Mouse (Mus musculus) right cerebral cortex, postnatal 4 days (tissue): ENCODE data around the gene Trim2.

Source experiments
- DNase-seq: peaks from one replicate; pipeline ENCODE4 v3.0.0-alpha.2; 2022

Trim2 gene

DNA sequence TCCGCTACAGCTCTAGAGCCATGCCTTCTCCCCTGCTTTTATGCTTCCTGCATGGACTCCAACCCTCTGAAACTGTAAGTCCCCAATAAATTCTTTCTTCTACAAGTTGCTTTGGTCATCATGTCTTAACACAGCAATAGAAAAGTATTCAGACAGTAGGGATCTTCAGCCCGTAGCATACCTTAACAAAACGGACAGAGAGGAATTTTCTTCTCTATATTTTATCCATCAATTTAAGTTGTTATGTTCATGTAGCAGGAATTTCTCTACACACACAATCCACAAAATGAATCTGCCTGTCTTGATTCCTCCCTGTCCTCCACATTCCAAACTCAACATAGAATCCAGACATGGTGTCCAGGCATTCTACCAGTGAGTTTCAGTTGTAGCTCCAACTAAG lies at the start of gene Trim2:
Trim2 (minus strand) TSS at position 101 of the 400 bp plus-strand sequence.
- no peak for DNase-seq

DNA sequence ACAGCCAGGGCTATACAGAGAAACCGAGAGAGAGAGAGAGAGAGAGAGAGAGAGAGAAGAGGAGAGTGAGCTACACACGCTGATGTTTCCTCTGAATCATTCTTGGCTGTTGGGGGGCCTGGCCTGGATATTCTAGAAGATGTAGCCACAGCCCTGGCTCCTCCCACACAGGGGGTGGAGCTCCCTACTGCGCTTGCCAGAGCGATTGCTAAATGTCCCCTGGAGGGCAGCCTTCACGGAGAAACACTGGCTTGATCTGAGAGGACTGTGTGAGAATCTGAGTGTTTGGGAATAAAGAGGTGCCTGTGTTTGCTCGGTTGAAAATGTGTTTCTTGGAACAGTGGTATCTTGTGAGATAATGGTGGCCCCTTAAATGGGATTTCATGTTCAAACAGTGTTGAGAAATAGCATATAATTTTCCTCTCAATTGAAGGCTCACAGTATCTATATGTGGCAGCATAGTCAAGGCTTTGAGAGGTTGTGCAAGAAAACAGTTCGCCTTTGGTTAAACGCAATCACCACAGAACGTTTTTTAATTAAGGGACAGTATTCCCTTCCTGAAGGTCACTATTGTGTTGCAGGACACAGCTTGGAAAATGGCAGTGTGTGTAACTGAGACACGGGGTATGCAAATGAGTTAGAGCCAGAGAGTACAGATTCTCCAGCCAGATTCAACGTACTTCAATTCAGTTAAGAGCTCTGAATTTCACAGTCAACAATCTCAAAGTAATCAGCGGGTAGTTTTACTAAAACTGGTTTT lies 49.4 kb upstream of the Trim2 start:
- peak; percentile 24 for DNase-seq

DNA sequence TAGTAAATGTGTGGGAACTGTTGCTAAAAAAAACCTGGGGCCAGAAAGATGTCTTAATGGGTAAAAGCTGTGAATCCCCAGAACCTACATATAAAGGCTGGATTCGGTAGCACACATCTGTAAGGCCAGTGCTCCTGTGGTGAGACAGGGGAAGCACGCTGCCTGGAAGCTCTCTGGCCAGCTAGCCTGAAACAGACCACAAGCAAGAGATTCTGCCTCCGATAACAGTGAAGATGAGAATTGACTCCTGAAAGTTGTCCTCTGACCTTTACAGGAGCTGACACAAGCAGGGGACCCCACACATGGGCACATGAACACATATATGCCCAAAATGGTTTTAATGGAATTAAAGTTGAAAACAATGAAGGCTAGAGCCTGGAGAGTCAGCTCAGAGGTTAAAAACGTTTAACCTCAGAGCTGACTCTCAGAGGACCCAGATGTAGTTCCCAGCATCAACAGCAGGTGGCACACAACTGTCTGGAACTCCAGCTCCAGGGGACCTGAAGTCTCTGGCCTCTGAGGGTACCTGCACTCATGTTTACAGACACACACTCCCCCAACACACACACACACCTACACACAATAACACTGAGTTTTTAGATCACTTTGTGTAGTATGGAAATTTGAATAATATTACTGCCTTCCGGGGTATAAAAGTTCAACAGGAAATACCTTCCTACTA lies 45.8 kb upstream of the Trim2 start:
- DNase-seq: peak; percentile 82

DNA sequence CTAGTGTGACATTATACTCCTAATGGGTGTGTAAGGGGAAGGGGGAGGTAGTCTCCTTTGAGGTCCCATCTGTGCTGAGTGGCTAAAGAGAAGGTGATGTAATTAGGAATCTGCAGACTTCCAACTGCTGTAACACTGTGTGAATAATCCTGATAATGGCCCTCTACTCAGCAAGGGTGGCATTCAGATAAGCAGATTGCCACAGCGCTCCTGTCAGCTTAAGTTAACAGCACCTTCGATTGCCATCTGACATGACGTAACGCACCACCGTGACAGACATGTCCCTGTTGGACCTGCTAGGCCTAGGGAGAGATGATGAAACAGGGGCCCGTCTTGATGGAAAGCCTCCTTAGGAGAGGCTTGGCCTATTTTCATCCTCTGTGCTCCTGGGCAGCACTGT lies 43.6 kb upstream of the Trim2 start:
- no peak for DNase-seq

DNA sequence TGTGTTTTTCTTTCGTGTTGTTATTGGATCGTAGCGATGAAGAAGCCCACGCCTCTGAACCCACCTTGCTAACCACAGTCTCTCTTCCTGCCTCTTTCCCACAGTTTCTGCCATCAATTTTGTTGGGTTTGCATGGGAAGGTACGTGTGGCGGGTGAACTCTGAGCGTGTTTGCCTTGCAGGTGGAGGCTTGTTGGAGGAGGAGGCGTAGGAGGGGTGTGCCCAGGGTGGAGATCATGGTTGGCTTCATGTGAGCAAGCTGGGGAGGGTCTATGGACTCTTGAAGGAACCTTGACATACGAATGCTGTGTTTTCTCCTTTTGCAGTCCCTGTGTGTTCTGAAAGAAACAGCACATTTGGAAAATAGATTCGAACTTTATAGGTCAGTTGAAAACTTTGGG lies 43.1 kb upstream of the Trim2 start:
- no peak for DNase-seq

DNA sequence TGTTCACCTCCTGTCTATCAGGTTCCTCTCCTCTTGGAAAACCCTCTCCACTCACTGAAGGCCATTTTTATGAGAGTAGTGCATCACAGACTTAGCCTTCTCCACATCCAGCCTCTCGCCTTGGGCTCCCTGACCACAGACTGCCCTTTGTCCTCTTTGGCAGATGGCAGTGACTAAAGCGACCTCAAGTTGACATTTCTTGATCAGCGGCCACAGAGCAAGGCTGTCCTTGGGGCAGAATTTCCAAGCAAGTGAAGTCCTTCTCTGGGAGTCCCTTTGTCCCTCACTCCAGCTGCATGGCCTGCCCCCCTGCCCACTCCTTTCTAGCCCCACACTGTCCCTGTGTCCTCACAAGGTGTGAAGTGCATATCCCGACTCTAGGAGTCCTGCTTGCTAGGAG lies 40.7 kb upstream of the Trim2 start:
- no peak for DNase-seq

DNA sequence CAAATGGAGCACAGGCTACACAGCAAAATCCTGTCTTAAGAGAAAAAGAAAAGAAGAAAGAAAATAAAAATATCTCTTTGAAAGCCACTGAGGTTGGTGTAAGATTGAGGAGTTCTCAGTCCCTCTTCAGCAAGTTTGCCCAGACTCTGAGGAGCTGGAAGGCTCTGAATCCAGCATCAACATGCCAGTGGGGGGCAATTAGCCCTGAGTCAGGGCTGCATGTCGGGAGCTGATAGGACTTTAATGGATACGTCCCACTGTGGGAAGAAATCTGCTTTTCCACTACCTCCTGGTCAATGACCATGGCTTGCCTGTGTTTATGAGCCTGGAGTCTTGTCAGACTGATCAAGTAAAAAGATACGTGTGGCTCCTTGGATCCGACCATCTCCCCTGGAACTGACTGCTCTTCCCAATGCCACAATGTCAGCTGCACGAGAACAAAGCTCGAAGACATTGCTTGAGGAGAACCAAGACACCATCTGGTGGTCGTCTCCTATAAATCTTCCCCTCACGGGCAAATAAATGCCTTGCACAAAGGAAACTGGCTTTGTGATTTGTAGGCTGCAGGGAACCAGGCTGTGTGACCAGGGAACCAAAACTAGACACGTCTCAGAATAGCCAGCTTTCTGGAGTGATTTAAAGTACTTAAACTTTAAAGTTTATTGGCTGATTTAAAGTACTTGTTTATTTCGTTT lies 39.9 kb upstream of the Trim2 start:
- no peak for DNase-seq

DNA sequence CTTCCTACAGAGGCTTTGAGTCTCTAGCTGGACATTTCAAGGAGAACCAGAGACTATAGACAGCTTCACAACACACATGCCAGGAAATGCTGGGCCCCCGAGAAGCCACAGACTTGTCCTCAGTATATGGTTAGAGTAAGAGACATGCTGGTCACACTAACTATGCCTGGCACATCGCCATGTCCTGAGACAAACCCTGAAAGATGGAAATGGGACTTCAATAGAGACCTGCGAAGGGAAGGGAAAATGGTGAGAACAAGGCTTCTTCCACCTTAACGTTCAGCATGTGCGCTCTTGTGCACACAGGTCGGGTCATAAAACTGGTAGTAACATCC lies 38.9 kb upstream of the Trim2 start:
- DNase-seq: peak; percentile 35

DNA sequence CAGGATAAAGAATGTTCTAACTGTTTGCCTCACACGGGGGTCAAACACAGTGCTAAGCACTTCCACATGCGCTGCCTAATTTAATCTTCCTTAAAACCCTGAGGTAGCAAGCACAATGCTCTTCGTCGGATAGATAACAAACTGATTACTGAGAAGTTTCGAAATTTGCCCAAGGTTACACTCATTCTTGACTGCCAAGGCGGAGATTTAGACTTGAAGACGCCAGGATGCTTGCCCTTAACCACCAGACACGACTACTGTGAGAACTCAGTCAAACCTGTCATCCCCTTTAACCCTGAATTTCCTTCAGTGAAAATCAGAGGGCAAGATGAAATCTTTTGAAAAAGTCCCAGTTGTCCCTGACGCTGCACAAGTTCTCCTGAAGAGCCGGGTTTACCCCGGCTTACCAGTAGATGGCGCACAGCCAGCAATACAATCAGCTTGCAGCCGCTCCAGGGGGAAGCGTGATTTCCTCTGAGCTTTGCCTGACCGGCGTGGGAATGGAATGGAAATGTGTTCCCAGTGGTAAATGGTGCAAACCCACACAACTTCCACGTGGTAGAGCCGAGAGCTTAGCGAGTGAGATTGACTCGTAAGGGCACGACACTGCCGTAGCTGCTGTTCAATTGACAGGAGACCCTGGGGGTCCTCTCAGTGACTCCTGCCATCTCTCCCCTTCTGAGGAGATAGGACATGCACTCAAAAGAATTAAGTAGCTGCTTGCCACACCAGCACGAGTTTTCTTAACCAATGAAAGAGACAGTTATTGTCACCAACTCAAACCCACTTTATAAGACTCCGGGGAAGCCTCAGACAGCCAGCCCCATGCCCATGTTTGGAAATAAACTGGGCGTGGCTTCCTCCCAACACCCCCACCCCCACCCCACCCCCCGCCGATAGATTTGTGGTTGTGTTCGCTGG lies 38.3 kb upstream of the Trim2 start:
- peak; percentile 91 for DNase-seq

DNA sequence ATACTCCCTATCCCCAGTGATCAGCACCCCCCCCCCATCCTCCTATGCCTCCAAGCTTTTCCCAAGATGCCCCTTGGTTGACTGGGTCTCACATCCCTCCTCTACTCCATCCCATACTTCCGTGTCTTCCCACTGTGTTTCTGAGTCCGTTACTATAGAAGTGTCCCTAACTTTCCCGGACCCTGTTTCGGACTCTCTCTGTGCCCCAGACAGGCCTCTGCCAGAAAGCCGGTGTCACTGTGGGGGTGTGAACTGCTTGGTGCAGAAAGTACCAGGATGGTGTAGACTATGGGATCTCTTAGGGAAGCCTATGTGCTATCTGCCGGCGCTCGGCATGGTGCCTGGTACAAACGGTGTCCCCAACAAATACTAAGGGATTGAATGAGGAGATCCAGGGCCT lies 36.4 kb upstream of the Trim2 start:
- DNase-seq: no peak

DNA sequence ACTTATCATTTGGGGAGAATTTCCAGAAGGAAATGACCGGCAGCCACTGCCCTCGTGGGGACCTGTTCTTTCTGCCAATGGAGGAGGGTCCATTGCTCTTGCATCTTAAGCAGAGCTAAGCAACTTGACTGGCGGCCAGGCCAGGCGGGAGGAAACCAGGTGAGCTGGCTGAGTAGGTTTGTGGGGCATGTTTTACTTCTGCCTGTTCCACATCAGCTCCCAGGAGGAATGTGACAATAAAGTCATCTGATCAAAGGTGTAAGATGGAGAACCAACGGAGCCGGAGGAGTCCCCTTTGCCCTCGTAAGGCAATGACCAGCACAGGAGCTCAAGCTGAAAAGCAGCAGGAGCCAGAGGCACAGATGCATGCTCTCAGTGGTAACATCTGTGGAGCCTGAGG lies 35.1 kb upstream of the Trim2 start:
- DNase-seq: no peak

DNA sequence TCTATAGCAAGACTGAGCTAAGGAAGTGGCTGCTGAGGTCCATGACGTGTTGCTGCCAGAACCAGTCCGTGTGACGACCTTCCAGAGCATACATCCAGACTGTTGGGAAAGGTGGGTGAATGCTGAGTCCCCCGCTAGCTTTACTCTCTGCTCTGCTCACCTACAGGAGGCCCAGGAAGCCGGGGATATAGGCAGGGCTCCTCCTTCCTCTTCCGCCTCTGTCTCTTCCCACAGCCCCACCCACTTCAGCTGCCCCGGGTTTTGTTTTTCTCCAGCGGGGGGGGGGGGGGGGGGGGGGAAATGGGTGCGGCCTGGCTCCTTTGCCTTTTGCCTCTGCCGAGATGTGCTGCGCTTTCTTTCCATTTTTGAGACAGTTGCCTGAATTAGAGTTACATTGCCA lies 30.9 kb upstream of the Trim2 start:
- no peak for DNase-seq

DNA sequence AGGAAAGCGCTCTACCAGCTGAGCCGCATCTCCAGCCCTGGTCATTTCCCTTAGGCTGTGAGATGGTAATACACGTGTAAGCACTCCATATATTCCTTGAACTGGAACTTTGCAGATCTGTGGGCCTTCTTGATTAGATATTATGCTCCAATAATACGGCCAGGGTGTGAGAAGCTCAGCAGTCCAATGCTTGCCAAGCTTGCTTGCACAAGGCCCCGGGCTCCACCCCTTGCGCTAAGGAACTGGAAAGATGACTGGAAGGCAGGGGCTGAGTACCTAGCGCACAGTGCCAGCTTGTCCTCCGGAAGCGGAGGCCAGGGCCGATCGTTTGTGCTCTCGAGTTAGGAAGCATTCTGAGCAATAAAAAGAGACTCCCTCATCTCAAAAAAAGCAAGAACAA lies 29.7 kb upstream of the Trim2 start:
- no peak for DNase-seq

DNA sequence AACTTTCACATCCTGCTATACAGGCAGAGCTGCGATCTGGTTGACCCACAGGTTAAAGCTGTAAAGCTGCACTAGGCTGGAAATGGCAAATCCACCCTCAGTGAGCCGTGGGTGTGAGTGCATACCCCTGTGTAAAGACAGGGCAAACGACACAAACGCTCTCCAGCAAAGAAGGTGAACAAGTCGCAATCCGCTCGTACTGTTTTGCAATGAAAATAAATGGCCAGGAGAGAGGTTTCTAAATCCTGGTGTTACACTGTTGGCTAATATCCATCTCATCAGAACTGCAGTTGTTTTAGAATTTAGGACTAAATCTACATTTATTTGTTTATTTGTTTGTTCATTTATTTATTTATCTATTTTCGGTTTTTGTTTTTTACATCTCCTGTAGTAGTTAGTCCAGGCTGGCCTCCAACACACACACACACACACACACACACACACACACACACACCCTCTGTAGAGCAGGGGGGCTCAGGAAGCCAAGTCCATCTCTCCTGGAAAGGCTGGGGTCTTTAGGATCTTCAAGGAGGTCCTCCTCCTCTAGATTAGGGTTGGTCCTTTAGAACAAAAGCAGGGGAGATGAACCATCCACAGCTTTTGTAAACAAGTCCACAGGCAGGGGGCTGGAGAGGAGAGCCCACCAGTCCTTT lies 28.9 kb upstream of the Trim2 start:
- DNase-seq: no peak

DNA sequence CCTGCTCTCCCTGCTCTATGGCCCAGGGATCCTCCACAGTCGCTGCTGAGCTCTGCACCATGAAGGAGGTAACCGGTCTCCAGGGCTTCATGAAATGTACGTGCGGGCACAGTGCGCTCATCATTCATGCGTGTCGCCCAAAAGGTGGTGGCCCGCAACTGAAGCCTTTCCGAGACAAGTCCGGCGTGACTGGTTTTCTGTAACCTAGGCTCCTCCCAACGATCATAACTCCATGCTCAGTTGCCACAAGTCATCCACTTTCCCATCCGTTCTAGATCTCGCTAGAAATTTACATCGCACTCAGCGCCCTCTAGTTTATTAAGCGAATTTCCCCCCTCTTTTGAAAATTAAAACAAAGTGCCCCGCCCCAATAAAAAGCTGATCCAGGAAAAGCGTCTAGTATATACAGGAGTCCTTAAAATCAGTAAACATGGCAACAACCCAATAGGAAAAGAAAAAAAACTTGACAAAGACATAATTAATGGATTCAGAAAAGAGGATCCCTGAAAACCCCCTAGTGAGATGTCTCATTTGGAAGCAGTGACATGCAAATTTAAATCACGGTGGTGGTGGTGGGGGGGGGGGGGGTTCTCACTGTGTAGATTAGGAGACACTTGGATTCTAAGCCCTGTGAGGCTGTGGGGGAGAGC lies 28.2 kb upstream of the Trim2 start:
- DNase-seq: no peak

DNA sequence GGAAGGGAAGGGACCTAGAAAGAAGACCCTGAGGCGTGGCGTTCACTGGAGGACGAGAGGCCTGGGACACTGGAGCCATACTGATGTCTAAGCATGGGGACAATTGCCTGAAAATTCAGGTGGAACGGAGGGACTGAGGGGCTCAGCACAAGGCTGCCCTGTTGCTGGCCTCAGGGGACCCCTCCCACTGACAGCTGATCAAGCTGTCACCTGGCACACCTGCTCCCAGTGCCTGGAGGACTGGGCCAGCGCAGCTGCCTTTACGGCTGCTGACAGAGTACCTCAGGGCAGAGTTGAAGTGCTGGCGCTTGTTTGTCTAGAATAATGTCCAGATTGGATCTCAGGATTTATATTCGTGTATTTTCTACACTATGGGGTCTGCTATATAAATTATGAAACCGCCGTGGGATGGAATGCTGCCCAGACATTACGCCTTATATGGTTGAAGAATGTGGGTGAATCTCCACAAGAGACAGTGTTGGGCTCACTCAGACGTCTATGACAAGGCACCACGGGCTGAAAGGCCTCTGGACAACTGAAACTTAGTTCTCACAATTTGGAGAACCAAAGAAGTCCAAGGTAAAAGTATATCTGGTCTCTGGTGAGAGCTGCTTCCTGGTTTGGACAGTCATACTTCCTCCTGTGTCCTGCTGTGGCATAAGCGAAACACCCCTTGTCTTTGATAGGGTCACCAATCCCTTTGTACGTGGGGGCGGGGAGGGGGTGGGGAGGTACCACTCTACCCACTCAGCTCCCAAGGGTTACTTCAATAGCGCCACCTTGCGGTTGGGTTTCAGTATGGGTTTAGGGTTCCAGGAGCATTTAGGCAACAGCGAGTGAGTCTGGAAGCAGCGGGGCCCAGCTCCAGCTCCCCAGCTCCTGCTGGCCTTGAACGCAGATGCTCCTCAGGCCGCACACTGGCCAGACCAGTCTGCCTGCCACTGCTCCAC lies 27.0 kb upstream of the Trim2 start:
- peak; percentile 60 for DNase-seq

DNA sequence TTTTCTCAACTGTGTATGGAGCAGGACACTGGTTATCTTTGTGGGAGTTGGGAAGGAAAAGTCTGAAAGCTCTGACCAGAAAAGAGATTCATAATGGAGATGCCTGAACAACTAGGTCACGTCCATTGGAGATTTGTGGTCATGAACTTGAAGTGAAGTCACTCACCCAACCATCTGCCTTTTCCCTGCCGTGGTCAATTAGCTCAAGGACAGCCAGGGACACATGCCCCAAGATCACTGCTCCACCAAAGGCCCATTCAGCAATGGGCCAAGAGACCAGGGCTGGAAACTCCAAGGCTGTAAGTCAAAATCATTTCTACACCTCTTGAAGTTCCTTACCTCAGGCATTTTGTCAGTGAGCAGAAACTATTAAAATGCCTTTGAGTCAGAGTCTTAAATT lies 23.5 kb upstream of the Trim2 start:
- no peak for DNase-seq

DNA sequence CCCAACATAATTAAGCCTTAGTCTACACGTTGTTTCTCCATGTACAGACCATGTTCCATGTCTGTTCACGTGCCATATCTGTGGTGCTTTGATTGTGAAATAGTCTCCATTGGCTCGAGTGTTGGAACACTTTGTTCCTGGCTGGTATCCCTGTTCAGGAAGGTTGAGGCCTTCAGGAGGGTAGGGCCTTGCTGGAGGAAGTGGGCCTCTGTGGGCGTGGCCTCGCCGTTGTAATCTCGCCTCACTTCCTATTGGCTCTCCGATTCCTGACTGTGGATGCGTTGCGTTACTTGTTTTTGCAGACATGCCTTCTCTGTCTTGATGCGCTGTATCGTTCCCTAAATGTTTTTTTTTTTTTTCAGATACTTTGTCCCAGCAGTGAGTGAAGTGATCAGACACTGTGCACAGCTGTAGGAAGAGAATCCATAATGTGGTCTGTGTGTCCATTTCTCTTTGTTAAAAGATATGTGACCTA lies 18.3 kb upstream of the Trim2 start:
- DNase-seq: no peak

DNA sequence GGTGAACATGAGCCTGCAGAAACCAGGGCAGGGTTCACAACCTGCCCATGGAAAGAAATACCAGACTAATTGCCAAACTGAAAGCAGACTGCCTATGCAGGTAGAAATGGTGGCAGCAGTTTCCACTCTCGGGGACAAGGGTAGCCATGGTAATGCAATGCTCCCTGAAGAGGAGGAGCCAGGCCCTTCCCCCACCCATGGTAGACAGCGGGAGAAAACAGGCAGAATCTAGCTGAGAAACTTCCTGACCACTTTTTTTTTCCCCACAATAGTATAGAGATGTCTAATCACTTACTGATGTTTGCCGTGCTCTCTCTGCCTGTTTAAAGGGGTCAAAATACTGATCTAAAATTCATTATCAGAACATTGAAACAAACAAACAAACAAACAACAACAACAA lies 17.8 kb upstream of the Trim2 start:
- no peak for DNase-seq

DNA sequence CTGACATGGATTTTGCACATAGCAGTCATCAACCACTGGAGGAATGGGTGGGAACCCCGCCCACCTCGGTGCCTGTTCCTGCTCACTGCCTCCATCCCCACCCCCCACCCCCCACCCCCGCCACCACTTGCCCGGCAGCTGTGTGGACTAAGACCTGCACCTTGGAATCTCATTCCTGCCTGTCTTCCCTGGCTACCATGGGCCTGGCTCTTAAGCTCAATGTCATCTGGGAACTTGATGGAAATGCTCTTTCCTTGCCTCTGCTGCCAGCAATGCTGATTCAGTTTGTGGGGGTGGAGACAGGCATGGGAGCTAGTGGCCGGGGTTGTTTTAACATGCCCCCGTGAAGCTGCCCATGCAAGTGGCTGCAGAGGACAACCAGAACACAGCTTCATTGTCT lies 17.3 kb upstream of the Trim2 start:
- no peak for DNase-seq

DNA sequence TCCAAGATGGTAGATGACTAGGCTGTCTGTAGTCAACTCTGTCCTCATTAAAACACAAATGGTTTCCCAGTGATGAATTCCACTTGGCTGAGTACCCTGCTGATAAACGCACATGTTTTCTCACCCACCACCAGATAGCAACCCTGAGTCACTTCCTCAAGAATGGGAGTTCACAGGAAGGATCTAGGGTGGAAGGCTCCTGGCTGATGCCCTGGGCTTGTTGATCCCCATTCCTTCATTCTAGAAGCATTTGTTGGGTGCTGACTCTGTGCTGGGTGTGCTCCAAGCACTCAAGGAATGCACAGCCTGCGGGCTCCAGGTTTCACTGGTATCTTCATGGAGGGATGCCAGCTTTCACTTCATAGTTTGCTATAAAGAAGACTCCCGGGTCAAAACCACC lies 12.8 kb upstream of the Trim2 start:
- no peak for DNase-seq
